Mouse (Mus musculus) C2C12 (cell line): Measurements from ENCODE around the gene Mrs2.

Source experiments
- CEBPB ChIP-seq: IDR thresholded peaks from one replicate; pipeline ENCODE4 v1.6.1; 2011; ENCODE audit warnings: low read depth, mild to moderate bottlenecking, control low read depth, moderate library complexity
- CTCF ChIP-seq: IDR thresholded peaks from one replicate; pipeline ENCODE4 v1.5.1; 2011; ENCODE audit not compliant: control insufficient read depth, insufficient read depth, insufficient read length
- FOSL1 ChIP-seq: IDR thresholded peaks from one replicate; pipeline ENCODE4 v1.8.0; 2011; ENCODE audit warnings: mild to moderate bottlenecking, low read length; ENCODE audit not compliant: poor library complexity, insufficient read depth, severe bottlenecking

DNA sequence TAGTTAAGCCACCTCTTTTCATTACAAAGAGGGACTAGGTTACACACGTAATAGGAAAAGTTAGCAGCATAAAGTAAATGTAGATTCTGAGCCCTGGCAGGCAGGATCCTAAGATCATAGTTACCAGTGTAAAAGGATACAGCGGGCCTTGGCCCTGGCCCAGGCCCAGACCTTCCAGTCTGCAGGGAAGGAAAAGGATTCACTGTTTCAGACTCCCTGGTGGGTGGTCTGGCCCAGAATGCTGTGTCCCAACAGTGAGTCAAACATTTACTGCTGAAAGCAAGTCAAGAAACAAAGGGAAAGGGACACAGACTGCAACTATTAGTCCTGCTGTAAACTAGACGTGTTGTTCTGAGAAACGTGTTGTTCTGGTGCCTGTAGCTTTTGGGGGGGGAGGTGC lies 74.6 kb downstream of the Mrs2 start:
- TF ChIP-seq FOSL1 (no peak), CTCF (no peak), CEBPB (no peak)
